9 mouse cellular contexts compared by ENCODE assay signal in the genomic region with DNA sequence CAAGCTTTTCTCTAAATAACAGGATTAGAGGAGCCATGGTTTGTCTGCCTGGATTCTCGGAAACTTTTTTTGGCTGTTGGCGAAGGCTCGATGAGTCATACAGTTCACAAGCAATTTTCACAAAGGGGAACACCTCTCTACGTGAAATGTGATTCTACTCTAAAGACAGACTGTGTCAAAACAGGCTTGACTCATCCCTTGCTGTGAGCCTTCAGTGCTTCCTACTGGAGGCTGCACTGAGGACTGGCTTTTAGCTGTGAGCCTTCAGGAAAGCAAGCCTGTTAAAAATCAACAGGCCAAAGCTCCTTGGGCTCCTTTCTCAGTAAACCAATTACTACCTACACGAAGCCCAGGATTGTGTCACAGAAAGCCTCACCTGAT.
DNase-seq lines count a peak whose midpoint lies in the region; ATAC-seq lines count a peak whose summit lies in the region.
"Had no signal": no experiment of that assay in that cellular context is flagged by ENCODE, and none has a peak within 500 bp of the region (broad histone marks: within the 10 kb centered on the region; RNA-seq: fewer than 3 reads in every experiment).

No protein-coding gene starts in this region.

- ATAC-seq in monocyte, adult 5-6 weeks (replicated peaks; ENCODE audit: insufficient number of reproducible peaks, low FRiP score, low TSS enrichment, poor library complexity, severe bottlenecking), result no peak

- peak; percentile 3 for DNase-seq in embryo, embryonic 11 days
- DNase-seq in embryo, embryonic 10.5 days (ENCODE audit: low spot score), result no peak
- DNase-seq in 3T3-L1 (ENCODE audit: low read depth, low spot score), result peak; percentile 95
- DNase-seq in frontal cortex, adult 2 months (ENCODE audit: extremely low spot score in 1 of 2, low spot score in 1 of 2), result peak; percentile 59 to 79
- DNase-seq in left cerebral cortex, adult 9 months (ENCODE audit: low spot score in 2 of 2), result peak; percentile 55 to 66
- no peak for DNase-seq in ovary, postnatal 10 days (ENCODE audit: low spot score)
- no peak for DNase-seq in cerebellum, adult 9-11 months
- DNase-seq: cerebellum, postnatal 14 days had no signal

Comparison
In these comparisons a context has a peak if more than half of its experiments do, and no peak if none do; other contexts are left out.
1. DNase-seq: peak in embryo, embryonic 11 days (single experiment), 3T3-L1 (single experiment), frontal cortex, adult 2 months (2 of 2) and left cerebral cortex, adult 9 months (2 of 2); none in embryo, embryonic 10.5 days (single experiment), ovary, postnatal 10 days (single experiment) and cerebellum, adult 9-11 months (single experiment).